Mouse (Mus musculus) embryonic facial prominence, embryonic 11.5 days (tissue): ENCODE data around the gene Usp49. TPM values are rescaled to one million over a fixed set of nuclear protein-coding genes. Genes with fewer than 3 reads are reported as not detected.

Experiments used
- ATAC-seq: fragments of 200-750 bp; cut with Nextera tagmentation; replicated peaks from 2 replicates; pipeline ENCODE4 v1.8.0; 2017; ENCODE audit warnings: low read depth; ENCODE audit not compliant: insufficient number of reproducible peaks, low FRiP score, low TSS enrichment
- DNase-seq: peaks from one replicate; pipeline ENCODE4 v3.0.0-alpha.2; 2015; ENCODE audit warnings: low spot score
- H3K27ac ChIP-seq: fragments of 300-500 bp; sonication (generic); replicated peaks from 2 replicates; pipeline ENCODE4 v1.5.1; 2014; ENCODE audit warnings: mild to moderate bottlenecking, low read depth, low read length, control low read depth
- H3K27me3 ChIP-seq: fragments of 300-500 bp; sonication (generic); 2 replicates; pipeline ENCODE4 v1.6.1; 2014; ENCODE audit warnings: mild to moderate bottlenecking, low read length, moderate library complexity, mixed read lengths; ENCODE audit not compliant: control insufficient read depth, insufficient read depth
- H3K36me3 ChIP-seq: fragments of 300-500 bp; sonication (generic); replicated peaks from 2 replicates; pipeline ENCODE4 v1.6.1; 2014; ENCODE audit warnings: low read depth, mild to moderate bottlenecking, low read length, moderate library complexity, mixed read lengths; ENCODE audit not compliant: control insufficient read depth, insufficient read depth
- H3K4me1 ChIP-seq: fragments of 300-500 bp; sonication (generic); 2 replicates; pipeline ENCODE4 v1.6.1; 2014; ENCODE audit warnings: low read length, mixed read lengths; ENCODE audit not compliant: control insufficient read depth, insufficient read depth
- H3K4me2 ChIP-seq: fragments of 300-500 bp; sonication (generic); 2 replicates; pipeline ENCODE4 v1.6.1; 2014; ENCODE audit warnings: low read depth, mild to moderate bottlenecking, control low read depth, low read length, moderate library complexity
- H3K4me3 ChIP-seq: fragments of 300-500 bp; sonication (generic); 2 replicates; pipeline ENCODE4 v1.5.1; 2014; ENCODE audit warnings: low read depth, low read length, control low read depth
- H3K9ac ChIP-seq: fragments of 300-500 bp; sonication (generic); replicated peaks from 2 replicates; pipeline ENCODE4 v1.6.1; 2014; ENCODE audit warnings: mild to moderate bottlenecking, control low read depth, low read length
- H3K9me3 ChIP-seq: fragments of 300-500 bp; sonication (generic); replicated peaks from 2 replicates; pipeline ENCODE4 v1.6.1; 2016; ENCODE audit warnings: mild to moderate bottlenecking, low read length, inconsistent platforms, mixed read lengths; ENCODE audit not compliant: control insufficient read depth
- WGBS: fragments of 180-500 bp; shearing (Covaris S2); extraction: QIAGEN DNeasy Blood & Tissue Kit; methylation state at CpG from one replicate; pipeline ENCODE4 v1.1.7; 2014; 5-methylcytosine and 5-hydroxymethylcytosine counted together
- polyA plus RNA-seq: library from polyadenylated mRNA; unstranded; fragments of >200 nt; fragmentation: Nextera tagmentation; extraction: Ambion mirVana; gene quantifications from 2 replicates; pipeline ENCODE4 v1.2.1, GENCODE M21; 2014

Usp49 gene
- polyA plus RNA-seq, 1 experiment from 2014 or later, result 4.3 TPM

DNA sequence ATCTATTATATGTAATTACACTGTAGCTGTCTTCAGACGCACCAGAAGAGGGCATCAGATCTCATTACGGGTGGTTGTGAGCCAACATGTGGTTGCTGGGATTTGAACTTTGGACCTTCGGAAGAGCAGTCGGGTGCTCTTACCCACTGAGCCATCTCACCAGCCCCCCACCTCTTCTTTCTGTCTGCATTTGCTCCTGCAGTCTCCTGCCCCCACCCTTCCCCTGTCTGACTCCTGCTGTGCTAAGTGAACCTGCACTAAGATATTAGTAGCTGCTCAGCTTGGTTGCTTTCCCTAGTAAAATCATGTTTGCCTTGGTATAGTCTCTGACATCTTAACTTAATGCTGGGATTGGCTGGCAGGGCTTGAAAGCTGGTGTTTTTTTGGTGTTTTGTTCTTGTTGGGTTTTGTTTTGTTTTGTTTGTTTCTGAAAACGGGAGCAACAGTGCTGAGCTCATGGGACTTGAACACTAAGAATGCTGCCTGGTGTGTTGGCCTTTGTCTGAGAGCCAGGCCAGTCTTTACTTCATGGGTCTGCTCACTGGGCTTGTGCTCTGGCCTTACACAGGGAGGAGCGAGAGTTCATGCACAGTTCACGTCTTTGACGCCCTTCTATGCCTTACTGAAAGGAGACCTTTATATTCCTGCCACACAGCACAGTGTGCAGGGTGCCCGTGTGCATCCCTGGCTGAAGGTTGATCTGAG is 32.7 kb downstream of the Usp49 start:
- no peak overlapping the region for H3K9ac ChIP-seq
- ATAC-seq (peak; percentile 67), DNase-seq (peak; percentile 23)
- no peak overlapping the region for H3K27ac ChIP-seq
- no peaks in the 10 kb centered on the region for H3K27me3 ChIP-seq
- no peak overlapping the region for H3K4me3 ChIP-seq
- no peak overlapping the region for H3K4me2 ChIP-seq
- H3K4me1 ChIP-seq, result no peaks in the 10 kb centered on the region
- H3K36me3 ChIP-seq, result no peaks in the 10 kb centered on the region
- 55% methylated on average over 9 of the region's 9 CpGs for WGBS
- H3K9me3 ChIP-seq, result no peaks in the 10 kb centered on the region

DNA sequence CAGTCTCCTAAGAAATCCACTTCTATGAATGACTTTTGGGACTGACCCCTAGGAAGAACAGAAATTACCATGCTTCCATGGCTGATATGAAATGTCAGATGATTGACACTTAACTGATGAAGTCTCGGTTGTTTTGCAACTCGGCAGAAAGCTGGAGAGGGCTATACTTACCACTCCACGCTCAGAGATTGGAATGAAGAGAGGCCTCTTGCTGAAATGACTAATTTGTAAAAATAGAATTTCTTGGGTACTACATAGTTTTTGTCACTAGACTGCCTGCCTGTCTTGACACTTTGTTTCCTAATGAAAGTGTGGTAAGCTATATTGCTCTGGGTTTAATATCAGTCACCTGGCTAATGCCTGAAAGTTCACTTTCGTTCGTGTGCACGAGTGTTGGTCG is 34.0 kb downstream of the Usp49 start:
- no peaks in the 10 kb centered on the region for H3K36me3 ChIP-seq
- no peak for ATAC-seq
- H3K4me3 ChIP-seq, result no peak overlapping the region
- no peak overlapping the region for H3K27ac ChIP-seq
- no peak for DNase-seq
- WGBS, result 90% methylated on average over 7 of the region's 7 CpGs
- H3K9ac ChIP-seq, result no peak overlapping the region
- no peaks in the 10 kb centered on the region for H3K9me3 ChIP-seq
- H3K4me1 ChIP-seq, result no peaks in the 10 kb centered on the region
- H3K4me2 ChIP-seq, result no peak overlapping the region
- H3K27me3 ChIP-seq, result no peaks in the 10 kb centered on the region

DNA sequence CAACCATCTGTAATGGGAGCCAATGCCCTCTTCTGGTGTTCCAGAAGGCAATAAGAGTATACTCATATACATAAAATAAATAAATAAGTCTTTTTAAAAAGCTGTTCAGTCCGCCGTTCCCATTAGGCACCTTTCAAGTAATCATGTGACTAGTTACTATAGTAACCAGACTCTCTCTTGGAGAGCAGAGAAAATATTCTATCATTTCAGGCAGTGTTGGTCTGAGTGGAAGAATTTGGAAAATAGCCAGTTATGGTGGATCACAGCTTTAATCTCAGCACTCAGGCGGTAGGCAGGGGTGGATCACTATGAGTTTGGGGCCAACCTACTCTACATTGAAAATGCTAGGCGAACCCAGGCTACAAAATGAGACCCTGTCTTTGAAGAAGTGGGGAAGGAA is 38.7 kb downstream of the Usp49 start:
- Histone ChIP-seq H3K9me3 (no peaks in the 10 kb centered on the region), H3K27me3 (no peaks in the 10 kb centered on the region)
- 81% methylated on average over 4 of the region's 4 CpGs for WGBS

DNA sequence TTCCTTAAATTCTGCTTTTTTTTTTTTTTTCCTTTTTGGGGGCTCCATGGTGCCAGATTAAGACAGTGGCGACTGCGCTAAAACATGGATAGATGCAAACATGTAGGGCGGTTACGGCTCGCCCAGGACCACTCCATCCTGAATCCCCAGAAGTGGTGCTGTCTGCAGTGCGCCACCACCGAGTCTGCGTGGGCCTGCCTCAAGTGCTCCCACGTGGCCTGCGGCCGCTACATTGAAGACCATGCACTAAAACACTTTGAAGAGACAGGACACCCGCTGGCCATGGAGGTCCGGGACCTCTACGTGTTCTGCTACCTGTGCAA is 41.5 kb downstream of the Usp49 start:
- Histone ChIP-seq H3K9me3 (no peaks in the 10 kb centered on the region), H3K4me3 (peak overlapping the region; percentile 35), H3K4me1 (peaks cover 10% of the 10 kb centered on the region), H3K4me2 (peak overlapping the region; percentile 88), H3K27ac (no peak overlapping the region), H3K9ac (peak overlapping the region; percentile 61; the same call in 1 of the 2 replicates), H3K27me3 (no peaks in the 10 kb centered on the region), H3K36me3 (no peaks in the 10 kb centered on the region; the same call in 1 of the 2 replicates)
- DNase-seq (peak; percentile 13), ATAC-seq (peak; percentile 42; the same call in 1 of the 2 replicates)
- 6% methylated on average over 14 of the region's 14 CpGs for WGBS

More for the DNA sequence above, 38.7 kb downstream of the Usp49 start:
- Histone ChIP-seq H3K36me3 (no peaks in the 10 kb centered on the region; the same call in 1 of the 2 replicates), H3K4me2 (no peak overlapping the region), H3K27ac (no peak overlapping the region), H3K4me1 (peaks cover 10% of the 10 kb centered on the region), H3K4me3 (no peak overlapping the region), H3K9ac (no peak overlapping the region)
- ATAC-seq, result no peak
- no peak for DNase-seq

DNA sequence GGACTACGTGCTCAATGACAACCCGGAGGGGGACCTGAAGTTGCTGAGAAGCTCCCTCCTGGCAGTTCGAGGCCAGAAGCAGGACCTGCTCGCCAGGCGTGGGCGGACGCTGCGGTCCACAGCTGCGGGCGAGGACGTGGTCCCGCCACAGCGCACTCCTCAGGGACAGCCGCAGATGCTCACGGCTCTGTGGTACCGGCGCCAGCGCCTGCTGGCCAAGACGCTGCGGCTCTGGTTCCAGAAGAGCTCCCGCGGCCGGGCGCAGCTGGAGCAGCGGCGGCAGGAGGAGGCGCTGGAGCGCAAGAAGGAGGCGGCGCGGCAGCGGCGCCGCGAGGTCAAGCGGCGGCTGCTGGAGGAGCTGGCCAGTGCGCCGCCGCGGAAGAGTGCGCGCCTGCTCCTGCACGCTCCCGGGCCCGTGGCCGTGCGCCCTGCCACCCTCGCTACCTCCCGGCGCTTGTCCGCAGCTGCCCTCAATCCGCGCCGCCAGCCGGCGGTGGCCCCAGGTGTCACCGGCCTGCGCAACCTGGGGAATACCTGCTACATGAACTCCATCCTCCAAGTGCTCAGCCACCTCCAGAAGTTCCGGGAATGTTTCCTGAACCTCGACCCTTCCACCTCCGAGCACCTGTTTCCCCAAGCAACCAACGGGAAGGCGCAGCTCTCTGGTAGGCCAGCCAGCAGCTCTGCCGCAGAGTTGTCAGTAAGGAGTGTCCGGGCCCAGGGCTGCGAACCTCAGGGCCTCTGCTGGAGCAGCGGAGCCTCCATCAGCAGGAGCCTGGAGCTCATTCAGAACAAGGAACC is 42.0 kb downstream of the Usp49 start:
- 3% methylated on average over 60 of the region's 68 CpGs for WGBS
- no peaks in the 10 kb centered on the region for H3K9me3 ChIP-seq
- H3K4me1 ChIP-seq, result peaks cover 10% of the 10 kb centered on the region
- no peak overlapping the region for H3K27ac ChIP-seq
- peak overlapping the region; percentile 88 for H3K4me2 ChIP-seq
- DNase-seq, result peak; percentile 79
- ATAC-seq, result peak; percentile 79; the same call in 1 of the 2 replicates
- peak overlapping the region; percentile 61 for H3K9ac ChIP-seq
- no peaks in the 10 kb centered on the region; the same call in 1 of the 2 replicates for H3K36me3 ChIP-seq
- H3K27me3 ChIP-seq, result no peaks in the 10 kb centered on the region
- H3K4me3 ChIP-seq, result peak overlapping the region; percentile 35

DNA sequence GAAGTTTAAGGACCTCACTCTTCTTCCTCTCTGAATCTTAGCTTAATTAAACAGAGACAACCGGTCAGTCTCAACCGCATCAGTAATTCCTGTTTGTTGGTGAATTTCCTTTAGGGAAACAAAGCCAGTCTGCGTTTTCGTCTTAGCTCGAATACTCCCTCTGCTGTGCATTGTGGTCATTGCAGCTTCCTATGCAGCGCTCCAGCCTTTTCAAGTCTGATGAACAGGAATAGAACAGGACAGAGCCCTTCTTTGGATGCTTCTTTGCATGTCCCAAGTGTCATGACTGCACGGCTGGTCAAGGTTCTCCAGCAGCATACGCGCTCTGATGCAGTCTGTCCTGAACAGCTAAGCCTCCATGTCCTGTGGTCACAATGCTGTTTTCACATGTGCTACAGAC is 46.1 kb downstream of the Usp49 start:
- Histone ChIP-seq H3K9me3 (no peaks in the 10 kb centered on the region), H3K27ac (no peak overlapping the region), H3K4me3 (no peak overlapping the region), H3K27me3 (no peaks in the 10 kb centered on the region), H3K9ac (no peak overlapping the region), H3K4me1 (peaks cover 10% of the 10 kb centered on the region), H3K36me3 (no peaks in the 10 kb centered on the region; the same call in 1 of the 2 replicates), H3K4me2 (no peak overlapping the region)
- no peak for ATAC-seq
- 22% methylated on average over 9 of the region's 9 CpGs for WGBS
- peak; percentile 84 for DNase-seq

DNA sequence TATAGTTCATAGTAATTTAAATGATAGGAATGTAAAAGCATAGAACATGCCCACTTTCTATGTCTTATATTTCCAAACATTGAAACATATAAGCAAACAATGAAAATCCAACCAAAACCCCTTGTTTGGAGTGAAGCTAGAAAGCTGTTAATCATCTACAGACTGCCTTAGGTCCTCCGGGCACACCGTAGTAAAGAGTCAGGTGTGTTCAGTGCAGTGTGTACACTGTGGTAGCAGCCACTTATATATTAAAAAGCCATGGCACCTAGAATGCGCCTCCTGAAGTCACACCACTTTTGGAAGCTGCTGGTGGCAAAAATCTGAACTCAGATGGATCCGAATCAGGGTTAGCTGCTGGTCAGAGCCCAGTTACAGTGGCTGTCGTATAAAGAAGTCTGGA is 47.7 kb downstream of the Usp49 start:
- no peak for ATAC-seq
- H3K4me2 ChIP-seq, result no peak overlapping the region
- H3K9me3 ChIP-seq, result no peaks in the 10 kb centered on the region
- no peak overlapping the region for H3K27ac ChIP-seq
- H3K27me3 ChIP-seq, result no peaks in the 10 kb centered on the region
- WGBS, result 89% methylated on average over 5 of the region's 5 CpGs
- H3K4me3 ChIP-seq, result no peak overlapping the region
- H3K9ac ChIP-seq, result no peak overlapping the region
- peaks cover under 1% of the 10 kb centered on the region; the same call in 1 of the 2 replicates for H3K4me1 ChIP-seq
- H3K36me3 ChIP-seq, result no peaks in the 10 kb centered on the region; the same call in 1 of the 2 replicates
- DNase-seq, result no peak

DNA sequence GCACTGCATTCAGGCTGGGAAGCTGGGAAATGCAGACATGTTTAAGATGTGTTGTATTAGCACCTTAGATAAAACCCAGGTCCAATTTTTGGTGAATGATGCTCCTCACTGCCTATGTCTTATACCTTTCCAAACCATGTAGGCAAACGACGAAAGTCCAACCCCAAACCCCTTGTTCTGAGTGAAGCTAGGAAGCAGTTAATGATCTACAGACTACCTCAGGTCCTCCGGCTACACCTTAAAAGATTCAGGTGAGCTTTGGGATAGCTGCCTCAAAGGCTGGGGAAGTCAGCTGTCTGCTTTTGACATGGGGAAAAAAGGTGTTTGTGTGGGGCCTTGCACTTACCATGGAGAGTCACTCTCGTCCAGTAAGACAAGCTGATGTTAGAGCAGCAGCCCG is 48.2 kb downstream of the Usp49 start:
- Histone ChIP-seq H3K36me3 (no peaks in the 10 kb centered on the region; the same call in 1 of the 2 replicates), H3K4me3 (no peak overlapping the region), H3K9ac (no peak overlapping the region), H3K27me3 (no peaks in the 10 kb centered on the region), H3K4me2 (no peak overlapping the region), H3K27ac (no peak overlapping the region), H3K4me1 (no peaks in the 10 kb centered on the region; the same call in 1 of the 2 replicates), H3K9me3 (no peaks in the 10 kb centered on the region)
- DNase-seq (no peak), ATAC-seq (no peak)
- 84% methylated on average over 5 of the region's 5 CpGs for WGBS
